Mouse (Mus musculus) megakaryocyte, embryonic 14.5 days (primary cell): Measurements from ENCODE around the gene Gm45837.

Experiments used
- FLI1 ChIP-seq: IDR thresholded peaks from 2 replicates; pipeline ENCODE4 v1.6.1; 2012; ENCODE audit warnings: low read length, inconsistent platforms, mixed read lengths
- GATA1 ChIP-seq: IDR thresholded peaks from 3 replicates; pipeline ENCODE4 v1.6.1; 2012; ENCODE audit warnings: mixed read lengths, low read length, inconsistent platforms, borderline replicate concordance

DNA sequence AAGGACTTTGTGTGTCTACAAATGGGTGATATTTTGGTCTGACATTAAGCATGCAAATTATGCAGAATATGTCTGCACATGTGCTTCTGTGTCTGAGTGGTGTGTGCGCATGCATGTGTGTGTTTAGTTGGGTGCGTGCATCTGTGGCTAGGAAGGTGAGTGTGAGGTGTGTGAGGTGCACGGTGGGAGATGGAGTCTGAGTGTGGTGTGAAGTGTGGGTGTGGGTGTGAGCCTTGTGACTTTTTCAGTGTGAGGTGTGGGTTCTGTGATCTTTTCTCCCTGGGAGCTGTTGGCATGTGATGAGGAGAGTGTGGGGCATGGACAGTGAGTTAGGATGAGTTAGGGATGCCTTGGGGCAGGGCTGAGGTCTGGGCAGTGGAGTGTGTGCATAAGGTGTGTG is 42.6 kb downstream of the Gm45837 start:
- TF ChIP-seq GATA1 = no peak
- TF ChIP-seq FLI1 = no peak
